Mouse (Mus musculus): ENCODE data around the gene Ankrd39. TPM values are rescaled to one million over a fixed set of nuclear protein-coding genes. Genes with fewer than 3 reads are reported as not detected.

The Ankrd39 gene
- polyA plus RNA-seq, 1 experiment: 19.5 TPM

GRCm38 (mm10) chr1:36529274-36529673 is 18.0 kb downstream of the Ankrd39 start:
- no peak for DNase-seq (ENCODE audit: low read depth)

- no peak for DNase-seq (ENCODE audit: low read depth)
Observed at GRCm38 (mm10) chr1:36528351-36528750, 18.9 kb downstream of the Ankrd39 start.

DNA sequence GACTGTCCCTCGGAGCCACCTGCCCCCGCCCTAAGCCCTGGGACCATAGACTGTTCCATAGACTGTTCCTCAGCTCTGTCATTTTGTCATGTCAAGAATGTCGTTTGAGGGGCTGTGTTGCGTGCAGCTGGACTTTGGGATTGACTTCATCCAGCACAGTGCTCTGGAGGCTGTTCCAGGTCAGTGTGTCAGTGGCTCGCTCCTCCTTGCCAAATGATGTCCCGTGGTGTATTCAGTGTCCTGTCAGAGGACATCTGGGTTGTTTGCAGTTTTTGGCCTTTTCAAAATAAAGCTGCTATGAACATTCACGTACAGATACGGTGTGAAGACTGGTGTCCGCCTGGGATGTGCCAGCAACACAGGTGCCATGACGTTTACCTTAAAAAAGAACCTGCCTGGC is 20.3 kb downstream of the Ankrd39 start:
- no peak for DNase-seq (ENCODE audit: low read depth)

GRCm38 (mm10) chr1:36525774-36526173 is 21.5 kb downstream of the Ankrd39 start:
- DNase-seq (ENCODE audit: low read depth): no peak

DNA sequence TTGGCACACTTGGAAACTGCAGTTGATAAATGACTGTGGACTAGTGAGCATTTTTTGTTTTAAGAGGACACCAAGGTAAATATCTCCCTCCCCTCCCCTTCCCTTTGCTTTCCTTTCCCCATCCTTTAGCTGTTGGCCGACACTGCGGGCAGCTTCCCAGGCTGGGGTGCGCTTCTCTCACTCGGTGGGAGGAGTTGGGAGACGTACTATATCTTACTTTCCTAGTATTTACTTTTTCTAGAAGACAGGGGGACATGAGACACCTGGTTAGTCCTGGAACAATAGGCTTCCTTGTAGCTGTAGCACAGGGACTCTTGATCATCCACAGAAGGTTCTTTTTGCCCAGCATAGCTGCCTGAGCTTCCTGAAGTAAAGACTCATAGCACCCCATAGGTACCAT is 23.2 kb downstream of the Ankrd39 start:
- no peak for DNase-seq (ENCODE audit: low read depth)

- no peak for DNase-seq (ENCODE audit: low read depth)
Observed at GRCm38 (mm10) chr1:36523332-36524013, 23.8 kb downstream of the Ankrd39 start.

DNA sequence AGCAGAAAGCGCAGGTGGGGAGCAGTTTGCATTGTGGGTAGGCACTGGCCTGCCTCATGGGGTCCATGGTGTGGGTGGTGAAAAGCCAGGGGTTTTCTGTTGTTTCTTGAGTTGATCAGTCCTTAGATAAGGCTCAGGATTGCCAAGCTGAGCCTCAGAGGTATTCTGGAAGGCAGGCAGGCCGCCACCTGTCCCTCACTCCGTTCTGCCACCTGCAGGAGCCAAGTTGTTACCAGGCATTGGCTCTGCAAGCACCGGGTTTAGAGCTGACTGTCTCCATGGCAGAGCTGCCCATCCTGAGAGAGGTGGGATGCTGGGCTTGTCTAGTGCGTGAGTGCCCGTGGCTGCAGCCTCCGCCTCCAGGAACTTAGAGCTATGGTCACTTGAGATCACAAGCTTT is 25.0 kb downstream of the Ankrd39 start:
- DNase-seq (ENCODE audit: low read depth): no peak

GRCm38 (mm10) chr1:36519626-36520025 is 27.6 kb downstream of the Ankrd39 start:
- no peak for DNase-seq (ENCODE audit: low read depth)

DNA sequence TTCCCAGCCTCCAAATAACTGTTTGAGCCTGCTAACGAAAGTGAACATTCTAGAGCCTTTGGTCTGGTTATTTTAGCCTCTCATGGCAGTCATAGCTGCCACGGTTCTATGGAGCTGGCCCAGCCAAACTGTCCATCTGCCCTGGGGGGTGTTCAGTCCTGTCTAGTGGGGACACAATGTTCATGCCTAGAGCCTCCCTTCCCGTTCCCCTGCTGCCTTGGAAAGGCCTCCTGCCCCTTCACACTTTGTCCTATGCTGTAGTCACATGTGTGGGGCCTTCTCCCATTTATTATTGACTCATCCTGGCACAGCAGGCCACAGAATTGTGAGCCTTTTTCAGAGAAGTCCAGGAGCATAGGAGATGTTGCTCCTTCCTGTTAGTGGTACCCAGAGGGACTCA is 29.0 kb downstream of the Ankrd39 start:
- DNase-seq (ENCODE audit: low read depth): no peak

DNA sequence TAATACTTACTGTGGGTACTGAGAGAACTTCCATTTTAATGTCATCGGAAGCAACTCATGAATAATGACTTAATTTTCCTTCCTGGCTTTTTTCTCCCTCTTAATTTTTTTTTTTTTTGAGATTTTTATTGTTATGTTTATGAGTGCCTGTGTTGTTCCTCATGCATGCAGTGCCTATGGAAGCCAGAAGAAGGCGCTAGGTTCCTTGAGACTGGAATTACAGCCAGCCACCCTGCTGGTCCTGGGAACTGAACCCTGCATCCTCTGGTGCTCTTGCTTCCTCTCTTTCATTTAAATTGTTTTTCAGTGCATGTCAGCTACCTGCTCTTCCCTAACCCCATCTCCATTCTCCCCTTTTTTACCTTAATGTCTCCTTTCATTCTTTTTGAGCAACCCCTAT is 33.5 kb downstream of the Ankrd39 start:
- no peak for DNase-seq (ENCODE audit: low read depth)

- DNase-seq (ENCODE audit: low read depth): no peak
Observed at GRCm38 (mm10) chr1:36513310-36513709, 33.9 kb downstream of the Ankrd39 start.

DNA sequence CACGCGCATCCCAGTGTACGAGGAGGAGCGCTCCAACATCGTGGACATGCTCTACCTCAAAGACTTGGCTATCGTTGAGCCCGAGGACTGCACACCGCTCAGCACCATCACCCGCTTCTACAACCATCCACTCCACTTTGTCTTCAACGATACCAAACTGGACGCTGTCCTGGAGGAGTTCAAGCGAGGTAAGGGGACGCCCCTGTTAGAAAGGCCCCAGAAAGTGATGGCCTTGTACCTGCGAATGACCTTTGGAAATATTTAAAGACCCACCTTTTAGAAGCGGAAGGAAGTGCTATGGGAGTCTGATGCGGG is 34.3 kb downstream of the Ankrd39 start:
- DNase-seq (ENCODE audit: low read depth): no peak

DNA sequence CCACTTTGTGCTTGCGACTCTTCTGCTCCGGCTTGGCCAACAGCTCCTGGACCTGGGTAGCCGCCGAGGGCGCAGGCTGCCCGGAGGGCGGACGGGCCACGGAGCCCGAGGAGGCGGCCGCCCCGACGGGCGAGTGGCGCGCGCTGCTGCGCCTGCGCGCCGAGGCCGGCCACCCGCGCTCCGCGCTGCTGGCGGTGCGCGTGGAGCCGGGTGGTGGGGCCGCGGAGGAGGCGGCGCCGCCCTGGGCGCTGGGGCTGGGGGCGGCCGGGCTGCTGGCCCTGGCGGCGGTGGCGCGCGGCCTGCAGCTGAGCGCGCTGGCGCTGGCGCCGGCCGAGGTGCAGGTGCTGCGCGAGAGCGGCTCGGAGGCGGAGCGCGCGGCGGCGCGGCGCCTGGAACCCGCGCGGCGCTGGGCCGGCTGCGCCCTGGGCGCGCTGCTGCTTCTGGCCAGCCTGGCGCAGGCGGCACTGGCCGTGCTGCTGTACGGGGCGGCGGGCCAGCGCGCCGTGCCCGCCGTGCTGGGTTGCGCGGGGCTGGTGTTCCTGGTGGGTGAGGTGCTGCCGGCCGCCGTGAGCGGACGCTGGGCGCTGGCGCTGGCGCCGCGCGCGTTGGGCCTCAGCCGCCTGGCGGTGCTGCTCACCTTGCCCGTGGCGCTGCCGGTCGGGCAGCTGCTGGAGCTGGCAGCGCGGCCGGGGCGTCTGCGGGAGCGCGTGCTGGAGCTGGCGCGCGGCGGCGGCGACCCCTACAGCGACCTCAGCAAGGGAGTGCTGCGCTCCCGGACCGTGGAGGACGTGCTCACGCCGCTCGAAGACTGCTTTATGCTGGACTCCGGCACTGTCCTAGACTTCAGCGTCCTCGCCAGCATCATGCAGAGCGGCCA is 34.9 kb downstream of the Ankrd39 start:
- no peak for DNase-seq (ENCODE audit: low read depth)

DNA sequence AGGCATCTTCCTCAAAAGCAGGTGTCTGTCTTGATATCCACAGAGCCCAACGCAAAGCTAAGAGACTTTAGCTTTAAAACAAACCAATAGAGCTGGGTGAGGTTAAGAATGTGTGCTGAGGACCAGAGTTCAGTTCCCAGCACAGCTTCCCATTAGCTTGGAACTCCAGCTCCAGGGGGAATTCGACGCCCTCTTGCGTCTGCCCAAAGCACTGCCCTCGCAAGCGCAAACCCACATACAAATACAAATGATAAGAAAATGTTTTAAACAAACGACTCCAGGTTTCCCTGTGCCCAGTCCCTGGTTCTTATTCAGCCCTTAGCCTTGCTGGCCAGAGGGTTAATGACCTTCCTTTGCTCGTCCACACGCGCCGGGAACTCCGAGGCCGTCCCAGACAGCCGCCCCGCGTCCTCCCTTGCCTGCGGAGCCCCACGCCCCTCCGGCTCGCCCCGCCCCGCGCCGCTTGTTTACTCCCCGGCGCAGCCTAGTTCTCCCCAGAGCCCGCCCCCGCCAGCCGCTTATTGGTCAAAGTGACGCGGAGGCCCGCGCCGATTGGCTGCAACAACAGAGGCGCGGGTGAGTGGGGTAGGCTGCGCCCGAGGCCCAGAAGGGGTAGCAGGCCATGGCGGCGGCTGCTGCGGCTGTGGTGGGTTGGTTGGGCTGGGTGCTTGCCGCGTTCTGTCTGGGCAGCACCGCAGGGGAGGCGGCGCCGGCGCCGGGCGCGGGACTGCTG is 35.8 kb downstream of the Ankrd39 start, which contains the start of gene Cnnm3:
Cnnm3 (plus strand) TSS at position 579 of the 733 bp plus-strand sequence.
- DNase-seq (ENCODE audit: low read depth): no peak

- no peak for DNase-seq (ENCODE audit: low read depth)
Observed at GRCm38 (mm10) chr1:36508238-36508637, 39.0 kb downstream of the Ankrd39 start.

DNA sequence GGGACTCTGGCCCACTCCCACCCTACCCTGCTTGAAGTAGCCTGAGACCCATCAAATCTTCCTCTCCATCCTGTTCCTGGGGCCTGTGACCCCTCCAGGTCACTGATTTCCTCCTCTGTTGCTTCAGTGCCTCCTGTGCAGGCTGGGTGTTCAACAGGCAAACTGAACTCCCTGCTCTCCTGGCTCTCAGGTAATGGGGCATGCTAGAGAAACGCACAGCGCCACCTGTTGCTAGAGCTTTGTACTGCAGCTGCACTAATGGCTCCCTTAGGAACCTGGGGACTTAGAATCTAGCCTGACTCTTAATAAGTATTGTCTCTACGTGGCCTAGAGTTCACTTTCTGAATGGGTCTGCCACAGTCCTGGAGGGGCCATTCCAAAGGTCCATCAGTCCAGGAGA is 46.0 kb downstream of the Ankrd39 start:
- no peak for DNase-seq (ENCODE audit: low read depth)

GRCm38 (mm10) chr1:36497312-36497711 is 49.9 kb downstream of the Ankrd39 start:
- no peak for DNase-seq (ENCODE audit: low read depth)

- DNase-seq (ENCODE audit: low read depth): no peak
Observed at GRCm38 (mm10) chr1:36496719-36497118, 50.5 kb downstream of the Ankrd39 start.

- no peak for DNase-seq (ENCODE audit: low read depth)
Observed at GRCm38 (mm10) chr1:36493299-36493698, 53.9 kb downstream of the Ankrd39 start.

- no peak for DNase-seq (ENCODE audit: low read depth)
Observed at GRCm38 (mm10) chr1:36492416-36493139, 54.7 kb downstream of the Ankrd39 start.

GRCm38 (mm10) chr1:36489661-36490060 is 57.6 kb downstream of the Ankrd39 start:
- no peak for DNase-seq (ENCODE audit: low read depth)
